Mouse (Mus musculus) kidney, adult 9 months (tissue): ENCODE results near the gene Cmklr1.
A peak's percentile ranks its signal among the peaks of the same experiment; 100 is the strongest.

Source experiments
- DNase-seq: peaks from one replicate; pipeline ENCODE4 v3.0.0; 2022

The Cmklr1 gene

GRCm38 (mm10) chr5:113650035-113650865 is at the start of gene Cmklr1:
Cmklr1 (minus strand) TSS chr5:113650426.
- DNase-seq: no peak

- DNase-seq: no peak
Measured at GRCm38 (mm10) chr5:113694415-113694814, 44.2 kb upstream of the Cmklr1 start.

GRCm38 (mm10) chr5:113694000-113694399 is 43.8 kb upstream of the Cmklr1 start:
- no peak for DNase-seq

- no peak for DNase-seq
Measured at GRCm38 (mm10) chr5:113693196-113693755, 43.0 kb upstream of the Cmklr1 start.

GRCm38 (mm10) chr5:113690866-113691265 is 40.6 kb upstream of the Cmklr1 start:
- no peak for DNase-seq

- DNase-seq: no peak
Measured at GRCm38 (mm10) chr5:113690069-113690548, 39.9 kb upstream of the Cmklr1 start.

GRCm38 (mm10) chr5:113687514-113687913 is 37.3 kb upstream of the Cmklr1 start:
- no peak for DNase-seq

- DNase-seq: no peak
Measured at GRCm38 (mm10) chr5:113685471-113685870, 35.2 kb upstream of the Cmklr1 start.

- no peak for DNase-seq
Measured at GRCm38 (mm10) chr5:113683246-113683645, 33.0 kb upstream of the Cmklr1 start.

- DNase-seq: no peak
Measured at GRCm38 (mm10) chr5:113682472-113682871, 32.2 kb upstream of the Cmklr1 start.

- no peak for DNase-seq
Measured at GRCm38 (mm10) chr5:113681219-113681618, 31.0 kb upstream of the Cmklr1 start.

GRCm38 (mm10) chr5:113679509-113679908 is 29.3 kb upstream of the Cmklr1 start:
- DNase-seq: no peak

- no peak for DNase-seq
Measured at GRCm38 (mm10) chr5:113678743-113679452, 28.7 kb upstream of the Cmklr1 start.

GRCm38 (mm10) chr5:113677541-113677940 is 27.3 kb upstream of the Cmklr1 start:
- no peak for DNase-seq

GRCm38 (mm10) chr5:113674851-113675250 is 24.6 kb upstream of the Cmklr1 start:
- no peak for DNase-seq

GRCm38 (mm10) chr5:113672456-113672855 is 22.2 kb upstream of the Cmklr1 start:
- peak; percentile 44 for DNase-seq

GRCm38 (mm10) chr5:113670597-113670996 is 20.4 kb upstream of the Cmklr1 start:
- DNase-seq: no peak

GRCm38 (mm10) chr5:113670110-113670509 is 19.9 kb upstream of the Cmklr1 start:
- DNase-seq: no peak

GRCm38 (mm10) chr5:113664629-113665195 is 14.5 kb upstream of the Cmklr1 start:
- DNase-seq: no peak

GRCm38 (mm10) chr5:113664127-113664526 is 13.9 kb upstream of the Cmklr1 start:
- DNase-seq: no peak

- DNase-seq: no peak
Measured at GRCm38 (mm10) chr5:113660872-113661271, 10.6 kb upstream of the Cmklr1 start.

GRCm38 (mm10) chr5:113654821-113655220 is 4.6 kb upstream of the Cmklr1 start:
- DNase-seq: no peak

- no peak for DNase-seq
Measured at GRCm38 (mm10) chr5:113654206-113654605, 4.0 kb upstream of the Cmklr1 start.
